Mouse (Mus musculus) spleen, adult 10 weeks (tissue): Measurements from ENCODE around the gene Glul. TPM values are rescaled to one million over a fixed set of nuclear protein-coding genes. Genes with fewer than 3 reads are reported as not detected.

Experiments
- polyA plus RNA-seq: library from polyadenylated mRNA; stranded (reverse); fragments of 350-450 nt; fragmentation: Illumina TruSeq; extraction: RNeasy Lipid Tissue Mini Kit (QIAGEN cat#74804); gene quantifications from one replicate; pipeline ENCODE4 v1.2.3, GENCODE M21; 2015; ENCODE audit warnings: low replicate concordance; ENCODE audit not compliant: insufficient read depth

Gene Glul
- 166 TPM for polyA plus RNA-seq

DNA sequence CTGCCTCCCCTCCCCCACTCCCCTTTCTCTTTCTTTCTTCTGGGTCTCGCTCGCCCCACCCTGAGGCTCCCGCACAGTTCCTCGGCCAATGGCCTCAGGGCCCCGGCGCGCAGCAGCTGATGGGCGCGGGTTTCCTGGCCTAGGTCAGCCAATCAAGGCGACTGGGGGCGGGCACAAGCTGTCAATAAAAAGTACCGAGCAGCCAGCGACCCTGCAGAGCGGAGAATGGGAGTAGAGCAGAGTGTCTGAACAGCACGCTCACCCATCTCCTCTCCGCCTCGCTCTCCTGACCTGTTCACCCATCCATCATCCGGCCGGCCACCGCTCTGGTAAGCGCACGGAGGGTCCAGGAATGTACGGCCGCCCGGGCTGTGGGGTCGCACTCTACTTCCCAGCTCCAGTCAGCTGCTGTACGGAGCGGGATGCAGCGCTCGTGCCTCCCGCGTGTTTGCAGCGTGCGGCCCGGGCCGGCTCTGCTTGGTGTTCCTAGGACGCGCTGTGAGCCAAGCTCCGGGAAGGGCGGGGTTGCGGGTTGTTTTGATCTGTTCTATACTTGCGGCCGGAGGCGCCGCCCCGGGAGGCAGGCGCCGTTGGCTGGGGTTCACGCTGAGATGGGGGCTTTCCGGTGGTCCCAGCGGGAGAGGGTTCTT is at the start of gene Glul, which contains the start of gene Teddm2:
Gene Glul, plus strand, starts transcription at position 214 of the 650 bp plus-strand sequence.
Gene Teddm2, minus strand, starts transcription at position 498 of the 650 bp plus-strand sequence.

DNA sequence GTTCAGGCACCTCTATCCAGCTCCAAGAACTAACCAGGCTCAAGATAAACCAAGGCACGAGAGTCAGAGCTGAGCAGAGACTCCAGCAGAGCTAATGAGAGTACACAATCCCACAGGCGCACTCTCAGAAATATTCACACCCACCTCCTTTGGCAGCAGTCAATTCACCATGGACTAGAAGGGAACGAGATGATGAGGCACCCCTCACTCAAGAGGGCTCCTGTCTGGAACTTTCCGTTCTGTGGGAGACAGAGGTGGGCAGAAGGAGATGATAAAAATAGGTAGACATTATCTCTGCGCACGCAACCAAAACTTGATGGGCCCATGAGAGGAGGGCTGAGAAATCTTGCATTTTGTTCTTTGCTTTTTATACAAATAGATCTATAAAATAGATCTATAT is 25.7 kb upstream of the Glul start, which contains the start of gene Teddm1b:
Gene Teddm1b, plus strand, starts transcription at position 301 of the 400 bp plus-strand sequence.

DNA sequence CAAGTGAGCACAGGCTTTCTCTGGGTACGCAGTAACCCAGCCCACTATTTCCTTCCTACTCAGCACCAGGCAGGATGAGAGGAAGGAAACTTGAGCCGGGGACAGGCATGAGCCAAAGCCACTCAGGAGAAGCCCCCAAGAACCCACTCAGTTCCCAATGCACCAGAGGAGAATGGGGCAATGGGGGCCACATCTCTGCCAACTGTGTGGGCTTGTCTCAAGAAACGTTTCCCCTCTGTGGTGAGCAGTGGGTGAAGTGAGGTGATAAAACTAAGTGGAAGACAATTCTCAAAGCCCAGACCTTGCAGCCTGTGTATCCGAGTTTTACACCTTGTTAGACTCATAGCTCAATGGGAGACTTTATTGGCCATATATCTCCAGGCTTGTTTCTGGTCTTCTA is 8.3 kb upstream of the Glul start, which contains the start of gene Teddm1a:
Gene Teddm1a, plus strand, starts transcription at position 301 of the 400 bp plus-strand sequence.

Other genes with a start within 250 kb of the Glul start
- 0.11 TPM for gene Rgs8, start 246.9 kb upstream of the Glul start, polyA plus RNA-seq
- 1.6 TPM for gene Rgs16, start 159.6 kb upstream of the Glul start, polyA plus RNA-seq
- 61.4 TPM for gene Rnasel, start 150.5 kb upstream of the Glul start, polyA plus RNA-seq
- gene Rgsl1, start 55.8 kb upstream of the Glul start, polyA plus RNA-seq = not detected
- gene Teddm1b, start 25.6 kb upstream of the Glul start, polyA plus RNA-seq = not detected
- not detected for gene Teddm1a, start 8.2 kb upstream of the Glul start, polyA plus RNA-seq
- 0.61 TPM for gene Teddm2, start 284 bp downstream of the Glul start, polyA plus RNA-seq